Mouse (Mus musculus) thymus, adult 18-20 months (tissue): ENCODE data around the gene Vmn1r135.
"Not testable (repeated sequence)": the region's sequence is repeated elsewhere in the genome, so short reads cannot be mapped to it uniquely, and the experiment has no call there.

ENCODE experiments used
- DNase-seq, 2 experiments: peaks; one replicate each; pipeline ENCODE4 v3.0.0; 2022; ENCODE audit warnings: mixed read lengths in 2 of 2

Vmn1r135 gene

GRCm38 (mm10) chr7:21832051-21832450 is at the start of gene Vmn1r135:
Gene Vmn1r135 (plus strand): TSS chr7:21832351.
- DNase-seq = not testable (repeated sequence)

- not testable (repeated sequence) for DNase-seq
These were observed 35.5 kb upstream of the Vmn1r135 start, which contains the start of gene Gm4177 for GRCm38 (mm10) chr7:21796628-21797027. Gene Gm4177 (minus strand): TSS chr7:21796728.

DNA sequence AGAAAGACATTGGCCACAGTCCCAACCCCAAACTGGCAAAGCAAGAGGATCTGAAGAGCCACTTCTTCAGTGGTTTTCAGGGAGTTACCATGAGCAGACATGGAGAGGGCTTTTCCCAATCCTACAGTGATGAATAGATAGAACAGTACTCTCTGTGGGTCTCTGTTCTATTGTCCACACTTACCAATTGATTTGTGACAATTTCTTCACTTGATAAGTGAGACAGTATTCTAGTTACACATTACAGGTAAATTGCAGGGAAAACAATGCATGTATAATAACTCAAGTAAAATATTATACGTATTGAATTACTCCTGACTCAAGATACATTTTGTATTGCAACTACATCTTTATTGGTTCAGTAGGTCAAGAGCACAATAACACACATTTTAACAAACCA is 12.0 kb downstream of the Vmn1r135 start, which contains the start of gene Gm5725:
TSS of gene Gm5725 (minus strand) at position 101 of the 400 bp plus-strand sequence.
- DNase-seq = not testable (repeated sequence)
